Mouse (Mus musculus) adrenal gland, postnatal 14 days (tissue): ENCODE results near the gene Parp1. TPM values are rescaled to one million over a fixed set of nuclear protein-coding genes. Genes with fewer than 3 reads are reported as not detected.
"Not testable (repeated sequence)": the region's sequence is repeated elsewhere in the genome, so short reads cannot be mapped to it uniquely, and the experiment has no call there.

Source experiments
- DNase-seq: peaks from one replicate; pipeline ENCODE4 v3.0.0; 2021; ENCODE audit warnings: mixed read lengths
- total RNA-seq: library from RNA; stranded (reverse); gene quantifications from 2 replicates; pipeline ENCODE4 v1.2.3, GENCODE M21; 2021

Gene Parp1
- total RNA-seq, 1 experiment from 2014 or later, result 92.8 TPM

DNA sequence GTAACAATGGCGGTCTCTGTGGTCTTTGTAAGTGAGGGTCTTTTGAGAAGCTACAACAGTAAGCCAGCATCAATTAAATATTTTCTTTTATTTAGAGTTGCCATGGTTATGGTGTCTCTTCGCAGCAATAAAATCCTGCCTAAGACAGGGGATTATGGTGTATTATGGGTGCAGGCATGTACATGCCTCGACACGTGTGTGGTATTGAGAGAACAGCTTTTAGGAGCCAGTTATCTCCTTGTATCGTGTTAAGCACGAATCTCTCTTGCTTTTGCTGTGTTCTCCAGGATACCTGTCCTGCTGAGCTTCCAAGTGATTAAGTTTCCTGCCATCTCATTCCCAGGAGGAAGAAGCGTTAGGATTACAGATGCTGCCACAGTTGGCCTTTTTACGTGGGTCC is 9.3 kb upstream of the Parp1 start:
- DNase-seq, result no peak

GRCm38 (mm10) chr1:180561187-180561586 is 7.5 kb upstream of the Parp1 start:
- DNase-seq, result no peak

- DNase-seq, result no peak
These were observed 3.8 kb upstream of the Parp1 start for GRCm38 (mm10) chr1:180564885-180565284.

DNA sequence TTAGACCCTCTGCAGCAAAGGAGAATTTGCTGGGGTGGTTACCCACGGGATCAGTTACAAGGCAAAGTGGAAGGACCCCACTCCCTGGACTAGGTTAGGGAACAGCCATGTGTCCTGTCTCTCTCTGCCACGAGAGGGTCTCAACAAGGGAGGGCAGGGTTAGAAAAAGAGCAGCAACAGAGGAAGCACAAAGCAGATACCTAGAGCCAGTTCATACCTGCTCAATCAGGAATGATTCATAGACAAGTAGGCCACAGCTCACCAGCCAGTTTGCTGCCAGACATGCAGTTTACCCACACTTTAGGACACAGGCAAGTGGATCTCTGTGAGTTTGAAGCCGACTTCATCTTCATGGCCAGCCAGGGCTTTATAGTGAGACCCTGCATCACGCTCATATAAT is 963 bp upstream of the Parp1 start:
- DNase-seq, result no peak

GRCm38 (mm10) chr1:180568248-180568647 is 476 bp upstream of the Parp1 start:
- no peak for DNase-seq

GRCm38 (mm10) chr1:180569453-180569852 is 729 bp downstream of the Parp1 start:
- no peak for DNase-seq

DNA sequence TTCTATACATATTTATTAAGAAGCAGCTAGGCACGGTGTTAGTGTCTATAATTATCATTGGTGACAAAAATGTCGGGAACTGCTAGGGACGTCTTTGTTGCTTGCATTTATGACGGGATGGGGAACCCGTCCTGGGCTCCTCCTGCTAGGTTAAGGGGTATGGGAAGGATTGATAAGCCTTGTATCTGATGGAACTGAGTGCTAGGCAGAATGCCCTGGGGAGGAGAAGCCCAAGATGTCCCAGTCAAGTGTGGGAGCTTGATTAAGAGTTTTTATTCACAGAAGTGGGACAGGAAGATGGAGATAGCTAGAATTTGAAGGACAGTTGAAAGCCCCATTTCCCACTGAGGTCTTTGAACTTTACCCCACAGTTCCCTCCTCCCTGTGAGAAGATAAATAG is 1.5 kb downstream of the Parp1 start:
- no peak for DNase-seq

- no peak for DNase-seq
These were observed 2.4 kb downstream of the Parp1 start for GRCm38 (mm10) chr1:180571018-180571589.

DNA sequence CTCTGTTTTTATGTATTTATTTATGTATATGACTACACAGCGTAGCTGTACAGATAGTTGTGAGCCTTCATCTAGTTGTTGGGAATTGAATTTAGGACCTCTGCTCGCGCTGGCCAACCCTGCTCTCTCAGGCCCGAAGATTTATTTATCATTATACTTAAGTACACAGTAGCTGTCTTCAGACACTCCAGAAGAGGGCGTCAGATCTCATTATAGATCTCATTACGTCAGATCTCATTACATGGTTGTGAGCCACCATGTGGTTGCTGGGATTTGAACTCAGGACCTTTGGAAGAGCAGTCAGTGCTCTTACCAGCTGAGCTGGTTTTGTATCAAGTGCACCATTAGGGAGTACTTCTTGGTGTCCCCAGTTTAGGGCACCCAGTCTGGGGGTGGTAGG is 3.0 kb downstream of the Parp1 start:
- not testable (repeated sequence) for DNase-seq

DNA sequence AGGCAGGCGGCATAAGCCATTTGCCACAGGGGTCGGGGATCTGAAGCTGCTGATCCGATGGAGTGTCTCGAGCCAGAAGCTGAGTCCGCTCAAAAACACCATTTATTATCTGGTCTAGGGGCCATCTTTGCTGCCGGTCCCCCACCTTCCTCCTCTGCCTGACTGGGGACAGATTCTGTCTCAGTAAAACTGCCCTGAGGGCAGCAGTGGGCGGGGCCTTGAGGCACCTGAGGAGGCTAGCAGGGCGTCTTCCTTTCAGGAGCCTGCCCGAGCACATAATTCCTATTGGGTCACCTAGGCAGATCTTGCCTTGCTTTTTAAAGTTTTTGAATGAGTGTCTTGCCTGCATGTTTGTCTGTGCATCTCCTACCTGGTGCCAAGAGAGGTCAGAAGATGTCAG is 3.4 kb downstream of the Parp1 start:
- DNase-seq, result no peak

DNA sequence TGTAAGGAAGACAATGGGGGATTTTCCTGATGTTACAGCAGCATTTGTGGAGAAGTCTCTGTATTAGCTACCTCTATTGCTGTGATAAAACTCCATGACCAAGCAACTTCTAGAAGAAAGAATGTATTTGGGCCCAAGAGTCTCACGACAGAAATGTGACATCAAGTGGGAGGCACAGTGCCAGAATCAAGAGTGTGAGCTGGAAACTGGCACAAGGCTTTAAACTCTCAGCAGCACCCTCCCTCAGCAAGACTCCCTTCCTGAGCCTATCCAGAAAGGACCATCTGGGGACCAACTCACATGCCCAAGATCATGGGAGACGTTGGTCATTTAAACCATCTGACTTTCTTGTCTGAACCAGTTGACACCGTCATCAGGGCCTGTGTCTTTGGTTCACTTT is 7.8 kb downstream of the Parp1 start:
- no peak for DNase-seq

DNA sequence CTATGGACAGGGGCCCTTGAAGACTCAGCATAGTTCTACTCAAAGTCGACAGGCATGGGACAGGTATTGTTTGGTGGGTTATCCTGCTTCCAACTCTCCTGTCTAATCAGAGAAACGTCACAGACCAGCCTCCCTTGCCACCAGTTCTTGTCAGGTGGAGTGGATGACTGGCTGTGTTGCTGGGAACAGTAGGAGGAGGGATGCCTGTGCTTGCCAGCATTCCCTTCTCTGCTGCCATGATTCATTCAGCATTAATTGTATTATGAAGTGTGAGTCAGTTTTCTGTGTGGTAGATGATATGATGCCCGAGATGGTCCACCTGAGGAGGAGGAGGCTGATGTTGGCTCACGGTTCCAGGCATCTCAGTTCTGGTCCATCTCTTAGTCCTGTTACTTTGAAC is 9.1 kb downstream of the Parp1 start:
- no peak for DNase-seq

DNA sequence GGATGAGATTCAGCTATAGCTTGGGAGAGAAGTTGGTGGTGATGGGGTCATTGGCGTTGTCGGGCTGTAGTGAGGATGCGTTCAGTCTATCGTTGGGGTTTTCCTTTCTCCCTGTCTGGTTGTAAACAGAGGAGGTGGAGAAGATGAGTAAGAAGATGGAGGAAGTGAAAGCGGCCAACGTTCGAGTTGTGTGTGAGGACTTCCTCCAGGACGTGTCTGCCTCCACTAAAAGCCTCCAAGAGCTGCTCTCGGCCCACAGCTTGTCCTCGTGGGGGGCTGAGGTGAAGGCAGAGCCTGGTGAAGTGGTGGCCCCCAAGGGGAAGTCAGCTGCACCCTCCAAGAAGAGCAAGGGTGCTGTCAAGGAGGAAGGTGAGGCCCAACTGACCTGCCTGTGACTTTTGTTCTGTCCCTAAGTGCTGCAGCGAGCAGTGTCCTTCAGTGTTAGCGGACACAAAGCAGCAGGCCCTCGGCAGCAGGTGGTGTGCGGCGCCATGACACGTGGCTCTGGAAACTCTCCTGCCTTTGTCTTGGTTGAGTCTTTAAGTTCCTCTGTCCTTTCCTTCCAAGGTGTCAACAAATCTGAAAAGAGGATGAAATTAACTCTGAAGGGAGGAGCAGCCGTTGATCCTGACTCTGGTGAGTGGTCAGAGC is 19.2 kb downstream of the Parp1 start:
- no peak for DNase-seq

DNA sequence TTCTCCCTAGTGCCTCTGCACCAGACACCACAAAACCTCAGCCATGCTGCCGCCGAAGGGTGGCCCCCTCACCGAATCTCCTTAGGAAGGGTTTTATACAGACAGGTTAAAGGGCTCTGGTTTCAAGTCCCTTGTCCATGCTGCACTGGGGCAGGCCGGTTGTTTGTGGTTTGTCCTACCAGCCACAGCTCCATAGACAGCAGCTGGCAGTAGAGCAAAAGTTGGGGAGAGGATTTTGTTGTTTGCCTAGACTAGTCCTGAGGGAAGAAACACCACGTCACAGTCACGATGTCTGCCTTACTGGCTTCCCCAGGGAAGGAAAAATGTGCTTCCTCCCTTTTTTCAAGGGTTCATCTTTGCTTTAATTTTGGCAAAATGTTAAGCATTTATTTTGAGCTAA is 31.9 kb downstream of the Parp1 start:
- DNase-seq, result no peak

DNA sequence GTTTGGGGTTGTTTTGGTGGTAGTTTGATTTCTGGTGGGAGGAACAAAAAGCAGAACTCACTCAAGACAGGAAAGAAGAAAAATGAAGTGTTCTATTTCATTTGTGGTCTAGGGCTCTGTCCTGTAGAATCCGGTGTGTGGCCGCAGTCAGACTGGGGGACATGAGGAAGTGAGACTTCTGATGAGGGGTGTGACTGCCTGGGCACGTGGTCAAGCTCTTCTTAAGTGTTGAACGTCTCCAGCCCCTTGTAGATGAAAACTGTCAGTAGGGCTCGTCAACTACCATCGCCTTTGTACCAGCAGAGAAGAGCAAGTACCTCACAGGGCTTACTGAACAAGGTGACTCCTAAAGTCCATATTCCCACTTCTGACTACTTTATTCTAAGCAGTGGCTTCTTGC is 33.1 kb downstream of the Parp1 start:
- no peak for DNase-seq

- peak; percentile 63 for DNase-seq
These were observed 35.9 kb downstream of the Parp1 start for GRCm38 (mm10) chr1:180604579-180604978.

DNA sequence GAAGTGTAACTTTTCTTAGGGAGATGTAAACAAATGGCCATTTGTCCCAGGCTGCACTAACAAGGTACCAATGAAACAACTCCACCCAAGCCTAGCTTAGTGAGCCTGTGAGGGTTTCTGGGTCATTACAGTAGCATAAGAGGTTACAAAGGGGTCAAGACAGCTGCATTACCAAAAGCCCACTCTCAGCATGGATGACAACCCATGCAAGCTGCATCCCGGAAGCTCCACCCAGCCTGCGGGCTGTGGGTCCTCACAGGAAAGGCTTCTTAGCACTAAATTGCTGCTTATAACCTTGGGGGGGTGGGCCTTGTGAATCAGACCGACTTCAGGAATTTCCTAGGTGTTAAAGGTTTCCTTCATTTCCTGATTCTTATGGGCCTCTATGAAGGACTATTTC is 37.4 kb downstream of the Parp1 start:
- no peak for DNase-seq

DNA sequence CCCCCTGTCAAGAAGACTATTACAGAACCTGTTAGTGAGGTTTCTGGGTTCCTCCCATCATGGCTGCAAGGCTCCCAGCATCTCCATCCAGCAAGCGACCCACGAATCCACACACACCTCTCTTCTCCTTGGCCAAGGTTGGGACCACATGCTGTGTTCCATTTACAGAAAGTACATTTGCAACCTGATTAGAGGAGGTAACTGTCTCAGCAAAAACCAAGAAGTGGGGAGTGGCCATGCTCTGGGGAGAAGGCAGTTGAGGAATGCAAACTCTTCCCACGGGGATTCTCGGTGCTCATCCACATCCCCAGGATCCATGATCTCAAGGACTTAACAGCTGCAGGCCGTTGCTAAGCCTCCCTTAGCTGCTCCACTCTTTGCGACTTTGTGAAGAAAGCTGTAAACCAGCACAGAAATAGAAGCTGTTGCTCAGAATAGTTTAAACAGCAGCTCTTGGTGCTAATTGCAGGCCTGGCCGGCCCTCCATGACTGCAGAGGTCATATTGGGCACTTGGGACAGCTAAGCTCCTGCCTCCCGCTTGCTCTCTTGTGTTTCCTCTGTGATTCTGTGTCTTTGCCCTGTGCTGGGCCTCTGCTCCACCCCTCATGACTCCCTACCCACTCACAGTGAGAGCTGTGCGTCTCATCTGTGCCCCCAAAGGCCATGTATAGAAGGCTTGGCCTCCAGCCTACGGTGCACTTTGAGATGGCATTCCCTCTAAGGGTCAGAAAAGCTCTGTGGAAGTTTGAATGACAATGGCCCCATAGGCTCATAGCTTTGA is 38.3 kb downstream of the Parp1 start:
- no peak for DNase-seq

- DNase-seq, result no peak
These were observed 38.8 kb downstream of the Parp1 start for GRCm38 (mm10) chr1:180607578-180607879.

GRCm38 (mm10) chr1:180611842-180612241 is 43.1 kb downstream of the Parp1 start:
- DNase-seq, result not testable (repeated sequence)

DNA sequence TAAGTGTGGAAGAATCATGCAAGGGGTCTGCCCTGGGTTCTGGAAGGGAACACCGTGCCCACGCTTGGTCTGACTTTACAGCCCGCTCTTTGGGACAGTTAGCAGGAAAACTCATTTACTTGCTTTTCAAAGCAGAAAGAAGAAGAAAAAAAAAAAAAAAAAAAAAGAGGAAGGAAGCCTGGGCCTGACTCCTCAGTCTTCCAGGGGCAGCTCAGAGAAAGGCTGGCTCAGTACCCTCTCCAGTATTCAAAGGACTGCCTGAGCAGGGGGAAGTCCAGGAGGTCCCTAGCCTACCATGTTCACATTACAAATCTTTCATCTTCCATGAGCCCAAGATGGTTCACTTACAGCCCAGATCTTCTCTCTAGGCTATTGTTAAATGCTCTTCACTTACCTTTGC is 48.0 kb downstream of the Parp1 start:
- DNase-seq, result no peak

DNA sequence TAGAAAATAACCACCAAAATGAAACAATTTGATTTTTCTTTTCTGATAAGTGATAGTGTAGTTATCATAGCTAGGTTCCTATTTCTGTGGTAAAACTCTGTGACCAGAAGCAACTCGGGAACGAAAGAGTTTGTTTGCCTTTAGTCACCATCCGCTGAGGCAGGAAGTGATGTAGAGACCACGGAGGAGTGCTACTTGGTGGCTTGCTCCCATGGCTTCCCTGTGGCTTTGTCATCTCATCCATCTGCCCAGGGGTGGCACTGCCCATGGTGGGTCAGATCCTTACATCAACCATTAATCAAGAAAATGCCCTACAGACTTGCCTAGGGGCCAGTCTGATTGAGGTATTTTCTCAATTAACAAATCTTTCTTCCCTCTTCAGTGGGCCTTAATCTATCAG is 53.7 kb downstream of the Parp1 start:
- DNase-seq, result no peak

- DNase-seq, result no peak
These were observed 55.2 kb downstream of the Parp1 start for GRCm38 (mm10) chr1:180623911-180624310.

DNA sequence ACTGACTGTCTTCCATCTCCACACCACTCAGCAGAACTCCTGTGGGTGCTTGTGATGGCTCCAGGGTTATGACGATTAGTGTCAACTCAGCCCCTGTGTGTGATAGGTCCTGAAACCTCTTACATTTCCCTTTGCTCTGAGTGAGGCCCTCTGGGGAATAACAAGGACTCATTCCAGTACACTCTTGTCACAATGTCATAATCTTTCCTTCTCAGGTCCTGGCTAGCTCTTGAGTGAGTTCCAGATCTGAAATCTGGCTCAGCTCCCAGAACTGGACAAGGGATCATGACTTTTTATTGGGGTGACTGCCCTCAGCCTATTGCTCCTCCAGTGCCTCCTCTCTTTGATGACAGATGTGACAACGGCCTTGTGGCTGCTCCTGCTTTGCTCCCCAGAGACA is 57.4 kb downstream of the Parp1 start:
- DNase-seq, result peak; percentile 87
